Mouse (Mus musculus): ENCODE results near the gene Slc32a1.

Slc32a1 gene

GRCm38 (mm10) chr2:158658822-158659221, 48.3 kb downstream of the Slc32a1 start:
- DNase-seq (ENCODE audit: low read depth, low spot score): no peak

GRCm38 (mm10) chr2:158659346-158659745, 48.8 kb downstream of the Slc32a1 start:
- no peak for DNase-seq (ENCODE audit: low read depth, low spot score)

GRCm38 (mm10) chr2:158665098-158665497, 54.5 kb downstream of the Slc32a1 start, which contains the start of gene Ppp1r16b:
Gene Ppp1r16b, plus strand, starts transcription at chr2:158665398.
- no peak for DNase-seq (ENCODE audit: low read depth, low spot score)

Data from R1 (cell line).